Mouse (Mus musculus) stomach, embryonic 14.5 days (tissue): Measurements from ENCODE around the gene Agrp. TPM values are rescaled to one million over a fixed set of nuclear protein-coding genes. Genes with fewer than 3 reads are reported as not detected.

Experiments used
- ATAC-seq: fragments of 200-750 bp; cut with Nextera tagmentation; 2 replicates; pipeline ENCODE4 v1.8.0; 2017; ENCODE audit warnings: low read depth, moderate TSS enrichment; ENCODE audit not compliant: insufficient number of reproducible peaks, insufficient read depth, low FRiP score
- H3K27ac ChIP-seq: fragments of 300-500 bp; sonication (generic); 2 replicates; pipeline ENCODE4 v1.5.1; 2014; ENCODE audit warnings: mild to moderate bottlenecking, low read length, moderate library complexity, mixed read lengths
- H3K27me3 ChIP-seq: fragments of 300-500 bp; sonication (generic); 2 replicates; pipeline ENCODE4 v1.6.1; 2014; ENCODE audit warnings: low read length, control low read depth, mixed read lengths; ENCODE audit not compliant: control insufficient read depth, insufficient read depth
- H3K36me3 ChIP-seq: fragments of 300-500 bp; sonication (generic); 2 replicates; pipeline ENCODE4 v1.6.1; 2014; ENCODE audit warnings: mild to moderate bottlenecking, control low read depth, low read length, moderate library complexity, mixed read lengths; ENCODE audit not compliant: control insufficient read depth, insufficient read depth
- H3K4me1 ChIP-seq: fragments of 300-500 bp; sonication (generic); 2 replicates; pipeline ENCODE4 v1.6.1; 2014; ENCODE audit warnings: low read length, control low read depth, mixed read lengths; ENCODE audit not compliant: control insufficient read depth, insufficient read depth
- H3K4me2 ChIP-seq: fragments of 300-500 bp; sonication (generic); replicated peaks from 2 replicates; pipeline ENCODE4 v1.6.1; 2014; ENCODE audit warnings: low read depth, low read length, control low read depth
- H3K4me3 ChIP-seq: fragments of 300-500 bp; sonication (generic); 2 replicates; pipeline ENCODE4 v1.5.1; 2014; ENCODE audit warnings: low read depth, low read length, control low read depth
- H3K9ac ChIP-seq: fragments of 300-500 bp; sonication (generic); replicated peaks from 2 replicates; pipeline ENCODE4 v1.6.1; 2014; ENCODE audit warnings: low read depth, mild to moderate bottlenecking, control low read depth, low read length, moderate library complexity, mixed read lengths
- H3K9me3 ChIP-seq: fragments of 300-500 bp; sonication (generic); 2 replicates; pipeline ENCODE4 v1.6.1; 2016; ENCODE audit warnings: low read depth, low read length, control low read depth; ENCODE audit not compliant: control insufficient read depth
- WGBS: fragments of 180-500 bp; shearing (Covaris S2); extraction: QIAGEN DNeasy Blood & Tissue Kit; methylation state at CpG from one replicate; pipeline ENCODE4 v1.1.7; 2014; 5-methylcytosine and 5-hydroxymethylcytosine counted together
- polyA plus RNA-seq: library from polyadenylated mRNA; unstranded; fragments of >200 nt; fragmentation: Nextera tagmentation; extraction: Ambion mirVana; gene quantifications from 2 replicates; pipeline ENCODE4 v1.2.1, GENCODE M21; 2014

The Agrp gene
- polyA plus RNA-seq, 1 experiment from 2014 or later = 1.5 TPM

DNA sequence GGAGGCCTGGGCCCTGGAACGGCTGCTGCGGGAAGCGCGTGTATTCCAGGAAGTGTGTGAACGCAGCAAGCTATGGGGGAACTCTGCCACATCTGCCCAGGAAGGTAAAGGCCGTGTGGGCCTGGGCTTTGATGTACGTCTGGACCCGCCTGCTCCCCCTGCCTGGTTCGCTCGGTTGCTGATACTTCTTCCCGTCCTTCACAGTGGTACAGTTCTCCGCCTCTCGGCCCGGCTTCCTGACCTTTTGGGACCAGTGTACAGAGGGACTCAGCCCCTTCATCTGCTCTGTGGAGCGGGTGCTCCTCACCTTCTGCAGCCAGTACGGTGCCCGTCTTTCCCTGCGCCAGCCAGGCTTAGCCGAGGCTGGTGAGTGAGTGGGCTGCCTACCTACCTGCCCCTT lies 17.0 kb downstream of the Agrp start:
- peaks cover 56% of the 10 kb centered on the region for H3K36me3 ChIP-seq

DNA sequence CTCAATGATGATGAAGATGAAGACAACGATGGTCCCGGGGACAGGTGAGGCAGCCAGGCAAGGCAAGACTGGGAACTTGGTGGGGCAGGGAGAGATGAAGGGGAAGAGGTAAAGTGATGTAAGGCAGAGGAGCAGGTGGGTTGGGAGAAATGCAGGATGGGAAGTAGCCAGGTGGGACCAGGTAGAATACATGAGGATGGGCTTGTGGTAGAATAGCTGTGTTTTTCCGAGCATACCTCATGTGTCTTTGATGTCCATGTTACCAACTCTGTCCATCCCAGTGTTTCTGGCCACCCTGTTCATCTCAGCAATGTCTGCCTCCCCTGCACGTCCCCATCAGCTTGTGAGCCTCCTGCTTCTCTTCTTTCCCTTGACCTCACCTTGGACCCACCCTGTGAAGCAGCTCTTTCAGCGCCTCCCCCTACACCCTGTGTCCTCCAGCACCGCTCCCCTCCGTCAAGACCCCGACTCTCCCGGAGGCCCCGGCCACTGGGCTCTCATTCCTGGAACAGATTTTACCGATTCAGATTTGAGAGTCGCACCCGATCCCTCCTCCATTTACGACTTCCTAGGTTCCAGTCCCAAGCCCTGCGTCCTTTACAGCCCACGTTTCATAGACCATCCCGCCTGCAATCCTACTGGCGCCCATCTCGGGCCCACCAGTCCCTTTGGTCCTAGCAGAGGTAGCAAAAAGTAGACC lies 18.2 kb downstream of the Agrp start:
- Histone ChIP-seq H3K9me3 (no peaks in the 10 kb centered on the region), H3K36me3 (peaks cover 59% of the 10 kb centered on the region), H3K4me1 (peaks cover 13% of the 10 kb centered on the region), H3K4me2 (no peak overlapping the region), H3K4me3 (no peak overlapping the region), H3K27ac (no peak overlapping the region), H3K9ac (no peak overlapping the region), H3K27me3 (no peaks in the 10 kb centered on the region)
- WGBS = 93% methylated on average over 19 of the region's 19 CpGs
- no peak for ATAC-seq

More for the DNA sequence above, 17.0 kb downstream of the Agrp start:
- Histone ChIP-seq H3K4me2 (no peak overlapping the region), H3K9ac (no peak overlapping the region), H3K27ac (no peak overlapping the region), H3K9me3 (no peaks in the 10 kb centered on the region), H3K27me3 (no peaks in the 10 kb centered on the region), H3K4me1 (peaks cover 17% of the 10 kb centered on the region), H3K4me3 (no peak overlapping the region)
- no peak for ATAC-seq
- whole genome bisulfite sequencing = 90% methylated on average over 19 of the region's 19 CpGs

DNA sequence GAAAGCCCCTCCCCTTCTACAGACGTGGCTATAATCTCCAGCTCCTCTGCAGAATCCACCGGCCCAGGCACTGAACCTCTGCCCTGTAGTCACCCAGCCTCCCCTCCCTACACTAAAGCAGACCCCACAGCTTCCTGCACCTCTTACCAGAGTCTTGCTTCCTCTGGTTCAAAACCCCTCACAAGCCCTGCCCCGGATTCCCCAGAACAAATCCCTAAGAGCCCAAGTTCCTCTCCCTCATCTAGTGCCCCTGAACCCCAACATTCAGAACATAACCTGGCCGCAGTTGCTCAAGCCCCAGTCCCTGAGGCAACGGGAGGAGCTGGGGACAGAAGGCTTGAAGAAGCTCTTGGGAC lies 18.9 kb downstream of the Agrp start:
- peaks cover 10% of the 10 kb centered on the region for H3K4me1 ChIP-seq
- no peak overlapping the region for H3K4me2 ChIP-seq
- no peak overlapping the region for H3K4me3 ChIP-seq
- no peak overlapping the region for H3K27ac ChIP-seq
- no peaks in the 10 kb centered on the region for H3K9me3 ChIP-seq
- peaks cover 59% of the 10 kb centered on the region for H3K36me3 ChIP-seq
- no peak overlapping the region for H3K9ac ChIP-seq
- 91% methylated on average over 5 of the region's 5 CpGs for WGBS
- ATAC-seq = no peak
- no peaks in the 10 kb centered on the region for H3K27me3 ChIP-seq

DNA sequence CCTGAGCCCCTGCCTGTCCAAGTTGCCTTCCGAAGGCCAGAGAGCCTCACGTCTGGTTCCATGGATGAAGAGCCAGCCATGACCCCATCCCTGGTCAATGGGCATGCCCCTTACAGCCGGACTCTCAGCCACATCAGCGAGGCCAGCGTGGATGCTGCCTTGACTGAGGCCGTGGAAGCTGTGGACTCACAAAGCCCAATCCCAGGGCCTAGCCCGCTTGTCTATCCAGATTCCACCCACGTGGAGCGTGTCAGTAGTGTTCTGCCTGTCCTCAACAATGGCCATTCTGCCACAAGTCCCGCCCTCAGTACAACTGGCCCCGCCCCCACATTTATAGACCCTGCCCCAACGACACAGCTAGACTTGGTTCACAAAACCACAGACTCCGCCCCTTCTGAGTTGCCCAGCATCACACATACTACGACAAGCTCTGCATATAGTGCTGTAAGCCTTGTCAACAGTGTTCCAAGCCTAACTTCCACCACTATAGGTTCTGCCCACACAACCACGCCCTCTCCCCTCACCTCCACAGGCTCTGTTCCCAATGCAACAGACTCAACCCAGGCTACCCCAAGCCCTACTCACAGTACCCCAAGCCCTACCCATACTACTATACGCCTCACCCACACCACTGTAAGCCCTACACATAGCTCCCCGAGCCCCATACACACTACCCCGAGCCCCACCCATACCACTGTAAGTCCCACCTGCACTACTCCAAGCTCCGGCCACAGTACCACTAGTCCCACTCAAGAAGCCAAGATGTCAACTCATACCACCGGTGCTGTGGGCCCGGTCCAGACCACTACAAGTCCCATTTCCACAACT lies 19.5 kb downstream of the Agrp start:
- Histone ChIP-seq H3K4me2 (no peak overlapping the region), H3K27me3 (no peaks in the 10 kb centered on the region), H3K4me3 (no peak overlapping the region), H3K27ac (no peak overlapping the region), H3K36me3 (peaks cover 59% of the 10 kb centered on the region), H3K9me3 (no peaks in the 10 kb centered on the region), H3K4me1 (peaks cover 10% of the 10 kb centered on the region), H3K9ac (no peak overlapping the region)
- ATAC-seq = no peak
- 90% methylated on average over 21 of the region's 21 CpGs for WGBS

DNA sequence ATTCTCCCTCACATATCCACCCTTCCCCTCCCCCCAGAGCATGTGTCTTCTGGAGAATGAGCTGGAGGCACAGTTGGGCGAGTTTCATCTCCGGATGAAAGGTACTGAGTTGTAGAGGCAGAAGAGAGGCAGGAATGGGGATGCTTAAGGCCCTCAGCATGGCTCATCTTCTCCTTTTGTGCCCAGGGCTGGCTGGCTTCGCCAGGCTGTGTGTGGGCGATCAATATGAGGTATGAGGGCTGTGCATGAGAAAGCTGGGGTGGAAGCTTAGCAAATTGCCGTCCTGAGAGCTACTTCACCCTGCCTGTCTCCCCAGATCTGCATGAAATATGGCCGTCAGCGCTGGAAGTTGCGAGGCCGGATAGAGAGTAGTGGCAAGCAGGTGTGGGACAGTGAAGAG lies 21.3 kb downstream of the Agrp start:
- no peak overlapping the region for H3K4me3 ChIP-seq
- 88% methylated on average over 9 of the region's 9 CpGs for WGBS
- no peak overlapping the region for H3K27ac ChIP-seq
- no peak overlapping the region for H3K9ac ChIP-seq
- no peaks in the 10 kb centered on the region for H3K9me3 ChIP-seq
- H3K4me2 ChIP-seq = no peak overlapping the region
- no peak for ATAC-seq
- H3K4me1 ChIP-seq = 0 out of 2 replicates have a peak, but pooled peaks cover 5% of the 10 kb centered on the region
- H3K36me3 ChIP-seq = peaks cover 48% of the 10 kb centered on the region
- 0 out of 2 replicates have a peak, but pooled peaks cover 4% of the 10 kb centered on the region for H3K27me3 ChIP-seq

DNA sequence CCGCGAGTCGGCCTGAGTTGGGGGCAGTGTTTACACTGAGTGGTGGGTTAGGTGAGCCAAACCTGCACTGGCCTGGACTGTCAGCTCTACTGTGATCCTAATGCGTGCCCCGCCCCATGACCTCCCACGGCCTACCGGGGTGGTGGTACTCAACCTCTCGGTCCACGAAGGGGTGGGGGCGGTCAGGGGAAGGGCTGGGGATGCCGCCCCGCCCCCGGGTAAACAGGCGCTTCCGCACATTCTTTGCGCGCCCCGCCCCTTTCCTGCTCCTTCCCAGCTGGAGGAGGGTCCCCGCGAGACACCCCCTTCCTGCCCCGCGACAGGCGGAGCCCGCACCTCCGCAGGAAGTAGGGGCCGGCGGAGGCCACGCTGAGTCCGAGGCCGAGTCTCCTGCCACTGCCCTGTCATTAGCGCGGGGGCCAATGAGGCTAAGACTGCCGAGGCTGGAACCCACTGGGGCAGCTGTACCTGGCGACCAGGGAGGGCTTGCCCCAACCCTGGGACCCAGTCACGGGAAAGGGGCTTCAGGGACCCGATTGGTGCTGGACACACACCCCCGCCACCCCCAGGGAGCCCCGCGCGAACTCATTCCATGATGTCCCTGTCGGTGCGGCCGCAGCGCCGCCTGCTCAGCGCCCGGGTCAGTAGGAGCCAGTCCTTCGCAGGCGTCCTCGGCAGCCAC lies 23.2 kb downstream of the Agrp start:
- 3% methylated on average over 50 of the region's 50 CpGs for WGBS
- H3K4me3 ChIP-seq = peak overlapping the region; percentile 42
- H3K4me1 ChIP-seq = 0 out of 2 replicates have a peak, but pooled peaks cover 5% of the 10 kb centered on the region
- H3K9ac ChIP-seq = peak overlapping the region; percentile 23
- H3K27me3 ChIP-seq = 0 out of 2 replicates have a peak, but pooled peaks cover 4% of the 10 kb centered on the region
- no peak overlapping the region for H3K27ac ChIP-seq
- ATAC-seq = peak; percentile 61; the same call in 1 of the 2 replicates
- no peaks in the 10 kb centered on the region for H3K9me3 ChIP-seq
- H3K4me2 ChIP-seq = peak overlapping the region; percentile 95
- peaks cover 29% of the 10 kb centered on the region for H3K36me3 ChIP-seq

DNA sequence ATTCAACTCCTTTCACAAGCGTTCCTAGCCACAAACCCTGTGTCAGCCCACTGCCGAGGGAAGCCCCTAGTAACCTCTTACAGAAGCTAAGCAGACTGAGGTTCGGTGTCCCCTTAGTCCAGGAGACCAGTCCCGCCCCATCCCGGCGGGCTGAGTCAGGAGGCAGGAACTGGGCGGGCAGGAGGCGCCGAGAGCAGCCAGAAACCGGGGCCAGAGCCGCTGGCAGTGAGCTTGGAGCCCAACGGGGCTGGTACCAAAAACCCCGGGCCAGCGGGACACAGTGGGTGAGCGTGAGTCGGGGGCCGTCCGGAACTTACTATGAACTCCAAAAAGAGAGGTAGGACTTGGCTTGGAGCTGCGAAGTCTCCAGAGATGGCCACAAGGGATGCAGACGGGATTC lies 24.2 kb downstream of the Agrp start:
- Histone ChIP-seq H3K36me3 (peaks cover 20% of the 10 kb centered on the region; the same call in 1 of the 2 replicates), H3K9ac (no peak overlapping the region), H3K4me1 (0 out of 2 replicates have a peak, but pooled peaks cover 5% of the 10 kb centered on the region), H3K9me3 (no peaks in the 10 kb centered on the region), H3K4me3 (peak overlapping the region; percentile 19), H3K27me3 (0 out of 2 replicates have a peak, but pooled peaks cover 4% of the 10 kb centered on the region), H3K4me2 (peak overlapping the region; percentile 95), H3K27ac (no peak overlapping the region)
- 7% methylated on average over 20 of the region's 20 CpGs for WGBS
- no peak for ATAC-seq

DNA sequence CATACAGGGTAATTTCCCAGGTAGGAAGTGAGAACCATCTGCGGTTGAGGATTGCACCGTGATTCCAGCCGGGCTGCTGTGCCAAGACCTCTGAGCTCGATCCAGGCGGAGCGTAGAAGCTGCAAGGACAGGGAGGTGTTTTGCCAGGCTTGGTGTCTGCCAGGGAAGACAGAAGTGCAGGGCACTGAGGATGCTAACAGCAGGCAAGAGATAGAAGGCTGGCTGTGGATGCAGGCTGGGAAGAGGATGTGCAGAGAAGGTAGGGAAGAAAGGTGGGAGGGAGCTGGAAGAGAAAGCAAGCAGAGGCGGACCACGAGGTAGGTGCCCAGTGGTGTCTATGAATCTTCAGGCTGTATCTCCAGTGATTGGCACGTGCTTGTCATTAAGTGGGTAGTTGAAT lies 25.4 kb downstream of the Agrp start:
- Histone ChIP-seq H3K27me3 (0 out of 2 replicates have a peak, but pooled peaks cover 4% of the 10 kb centered on the region), H3K9me3 (no peaks in the 10 kb centered on the region), H3K9ac (no peak overlapping the region), H3K36me3 (peaks cover 8% of the 10 kb centered on the region; the same call in 1 of the 2 replicates), H3K4me2 (no peak overlapping the region), H3K4me1 (peaks cover 14% of the 10 kb centered on the region), H3K4me3 (no peak overlapping the region), H3K27ac (no peak overlapping the region)
- WGBS = 88% methylated on average over 9 of the region's 9 CpGs
- ATAC-seq = no peak
